7 mouse cellular contexts compared by ENCODE assay signal in genomic region chr13:31689317-31689716, GRCm38 (mm10).
DNase-seq lines count a peak whose midpoint lies in the region; ATAC-seq and TF ChIP-seq lines count a peak whose summit lies in the region.

No protein-coding gene starts in this region.

- H3K36me3 ChIP-seq in intestine, postnatal 0 days (ENCODE audit: control insufficient read depth, insufficient read depth): no peaks in the 10 kb centered on the region
- no peaks in the 10 kb centered on the region for H3K36me3 ChIP-seq in intestine, embryonic 15.5 days

- no peak for ATAC-seq in intestine, postnatal 0 days
- ATAC-seq in intestine, embryonic 15.5 days: no peak

- H3K9ac ChIP-seq in intestine, postnatal 0 days (ENCODE audit: low read depth, low read length): no peak overlapping the region
- no peak overlapping the region for H3K9ac ChIP-seq in intestine, embryonic 15.5 days

- WGBS in intestine, postnatal 0 days: 3% methylated on average over 1 of the region's 1 CpGs
- WGBS in intestine, embryonic 15.5 days: 0% methylated on average over 1 of the region's 1 CpGs

- no peak overlapping the region for H3K4me2 ChIP-seq in intestine, postnatal 0 days (replicated peaks; ENCODE audit: low read depth)
- no peak overlapping the region for H3K4me2 ChIP-seq in intestine, embryonic 15.5 days (replicated peaks)

- peak; percentile 69 for TF ChIP-seq CTCF in intestine, postnatal 0 days (IDR thresholded peaks at IDR 0.05; ENCODE audit: low read depth)

- DNase-seq in urinary bladder, postnatal 25 days (ENCODE audit: low spot score): peak; percentile 6
- DNase-seq in urinary bladder, adult 2 months (ENCODE audit: low spot score): no peak
- DNase-seq in kidney, postnatal 10 days: peak; percentile 35
- peak; percentile 7 for DNase-seq in thymus, postnatal 0 days (ENCODE audit: low spot score)
- DNase-seq in urinary bladder, postnatal 4 days (ENCODE audit: low spot score in 2 of 2): no peak

- H3K27ac ChIP-seq in intestine, postnatal 0 days (ENCODE audit: low read depth, low read length): no peak overlapping the region
- H3K27ac ChIP-seq in intestine, embryonic 15.5 days: no peak overlapping the region

- no peaks in the 10 kb centered on the region for H3K27me3 ChIP-seq in intestine, postnatal 0 days (replicated peaks; ENCODE audit: control insufficient read depth, insufficient read depth, low read length)
- H3K27me3 ChIP-seq in intestine, embryonic 15.5 days (replicated peaks): no peaks in the 10 kb centered on the region

- no peaks in the 10 kb centered on the region for H3K9me3 ChIP-seq in intestine, postnatal 0 days (ENCODE audit: control insufficient read depth)
- H3K9me3 ChIP-seq in intestine, embryonic 15.5 days: no peaks in the 10 kb centered on the region

- H3K4me1 ChIP-seq in intestine, postnatal 0 days (replicated peaks; ENCODE audit: control insufficient read depth, insufficient read depth, low read length): no peaks in the 10 kb centered on the region
- no peaks in the 10 kb centered on the region for H3K4me1 ChIP-seq in intestine, embryonic 15.5 days (replicated peaks)

- H3K4me3 ChIP-seq in intestine, postnatal 0 days (ENCODE audit: low read depth, low read length): no peak overlapping the region
- no peak overlapping the region for H3K4me3 ChIP-seq in intestine, embryonic 15.5 days (replicated peaks)

Comparison
In these comparisons a context has a peak if more than half of its experiments do, and no peak if none do; other contexts are left out.
1. DNase-seq: peak in urinary bladder, postnatal 25 days (single experiment), kidney, postnatal 10 days (single experiment) and thymus, postnatal 0 days (single experiment); none in urinary bladder, adult 2 months (single experiment) and urinary bladder, postnatal 4 days (0 of 2).